Mouse (Mus musculus) MEL-GATA-1-ER (cell line): ENCODE results near the gene Tstd2.

ENCODE experiments used
- DNase-seq: peaks from one replicate; pipeline ENCODE4 v3.0.0-alpha.2; 2012; ENCODE audit warnings: low read depth; ENCODE audit errors: extremely low read depth

Tstd2 gene

GRCm38 (mm10) chr4:46119514-46120094 lies 18.9 kb downstream of the Tstd2 start:
- no peak for DNase-seq

GRCm38 (mm10) chr4:46117536-46117935 lies 21.0 kb downstream of the Tstd2 start:
- no peak for DNase-seq

GRCm38 (mm10) chr4:46116544-46117175 lies 21.8 kb downstream of the Tstd2 start:
- no peak for DNase-seq

GRCm38 (mm10) chr4:46115308-46115707 lies 23.2 kb downstream of the Tstd2 start:
- DNase-seq: no peak

GRCm38 (mm10) chr4:46111361-46111760 lies 27.1 kb downstream of the Tstd2 start:
- DNase-seq: no peak

GRCm38 (mm10) chr4:46110084-46110483 lies 28.4 kb downstream of the Tstd2 start:
- no peak for DNase-seq

- DNase-seq: no peak
Measured at GRCm38 (mm10) chr4:46102078-46102769, 36.3 kb downstream of the Tstd2 start.

- DNase-seq: no peak
Measured at GRCm38 (mm10) chr4:46101211-46101711, 37.2 kb downstream of the Tstd2 start.

GRCm38 (mm10) chr4:46100539-46100938 lies 38.0 kb downstream of the Tstd2 start:
- no peak for DNase-seq

- no peak for DNase-seq
Measured at GRCm38 (mm10) chr4:46099132-46099531, 39.4 kb downstream of the Tstd2 start.

GRCm38 (mm10) chr4:46097591-46097990 lies 40.9 kb downstream of the Tstd2 start:
- DNase-seq: no peak

- no peak for DNase-seq
Measured at GRCm38 (mm10) chr4:46096546-46096945, 41.9 kb downstream of the Tstd2 start.

GRCm38 (mm10) chr4:46095826-46096159 lies 42.7 kb downstream of the Tstd2 start:
- DNase-seq: no peak

GRCm38 (mm10) chr4:46094916-46095825 lies 43.3 kb downstream of the Tstd2 start:
- no peak for DNase-seq

- DNase-seq: no peak
Measured at GRCm38 (mm10) chr4:46092429-46093076, 45.9 kb downstream of the Tstd2 start.

- DNase-seq: no peak
Measured at GRCm38 (mm10) chr4:46089524-46090125, 48.9 kb downstream of the Tstd2 start.

GRCm38 (mm10) chr4:46087852-46088251 lies 50.6 kb downstream of the Tstd2 start:
- DNase-seq: no peak

GRCm38 (mm10) chr4:46087427-46087771 lies 51.1 kb downstream of the Tstd2 start:
- DNase-seq: no peak

GRCm38 (mm10) chr4:46086718-46087426 lies 51.6 kb downstream of the Tstd2 start:
- no peak for DNase-seq

- no peak for DNase-seq
Measured at GRCm38 (mm10) chr4:46085223-46085811, 53.2 kb downstream of the Tstd2 start.
